Mouse (Mus musculus): ENCODE measurements around the gene Trio.

DNA sequence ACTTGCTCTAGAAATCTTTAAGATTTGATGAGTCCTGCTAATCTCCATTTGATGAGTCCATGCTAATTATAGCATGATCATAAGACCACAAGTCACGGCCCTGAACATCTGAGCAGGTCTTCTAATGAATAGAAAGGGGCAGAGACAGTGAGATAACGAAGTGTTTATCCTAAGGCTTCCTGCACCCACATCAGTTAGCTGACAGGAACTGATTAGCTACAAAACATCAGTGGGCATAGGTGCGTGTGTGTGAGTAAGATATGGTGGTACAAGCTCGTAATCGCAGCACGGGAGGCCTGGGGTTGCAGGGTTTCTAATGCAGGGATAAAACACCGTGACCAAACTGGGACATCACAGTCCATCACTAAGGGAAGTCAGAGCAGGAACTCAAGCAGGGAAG, 37.7 kb downstream of the Trio start:
- TF ChIP-seq CTCF (IDR thresholded peaks at IDR 0.05; ENCODE audit: extremely low read depth, insufficient read depth, low read length), result no peak
- TF ChIP-seq POLR2A (IDR thresholded peaks at IDR 0.05; ENCODE audit: extremely low read depth, insufficient read depth, low read length), result no peak
